Mouse (Mus musculus) stomach, embryonic 14.5 days (tissue): ENCODE data around the gene Gm13030. TPM values are rescaled to one million over a fixed set of nuclear protein-coding genes. Genes with fewer than 3 reads are reported as not detected.
"Not testable (repeated sequence)": the region's sequence is repeated elsewhere in the genome, so short reads cannot be mapped to it uniquely, and the experiment has no call there.

ENCODE experiments used
- ATAC-seq: fragments of 200-750 bp; cut with Nextera tagmentation; 2 replicates; pipeline ENCODE4 v1.8.0; 2017; ENCODE audit warnings: low read depth, moderate TSS enrichment; ENCODE audit not compliant: insufficient number of reproducible peaks, insufficient read depth, low FRiP score
- H3K27ac ChIP-seq: fragments of 300-500 bp; sonication (generic); 2 replicates; pipeline ENCODE4 v1.5.1; 2014; ENCODE audit warnings: mild to moderate bottlenecking, low read length, moderate library complexity, mixed read lengths
- H3K27me3 ChIP-seq: fragments of 300-500 bp; sonication (generic); 2 replicates; pipeline ENCODE4 v1.6.1; 2014; ENCODE audit warnings: low read length, control low read depth, mixed read lengths; ENCODE audit not compliant: control insufficient read depth, insufficient read depth
- H3K36me3 ChIP-seq: fragments of 300-500 bp; sonication (generic); 2 replicates; pipeline ENCODE4 v1.6.1; 2014; ENCODE audit warnings: mild to moderate bottlenecking, control low read depth, low read length, moderate library complexity, mixed read lengths; ENCODE audit not compliant: control insufficient read depth, insufficient read depth
- H3K4me1 ChIP-seq: fragments of 300-500 bp; sonication (generic); 2 replicates; pipeline ENCODE4 v1.6.1; 2014; ENCODE audit warnings: low read length, control low read depth, mixed read lengths; ENCODE audit not compliant: control insufficient read depth, insufficient read depth
- H3K4me2 ChIP-seq: fragments of 300-500 bp; sonication (generic); replicated peaks from 2 replicates; pipeline ENCODE4 v1.6.1; 2014; ENCODE audit warnings: low read depth, low read length, control low read depth
- H3K4me3 ChIP-seq: fragments of 300-500 bp; sonication (generic); 2 replicates; pipeline ENCODE4 v1.5.1; 2014; ENCODE audit warnings: low read depth, low read length, control low read depth
- H3K9ac ChIP-seq: fragments of 300-500 bp; sonication (generic); replicated peaks from 2 replicates; pipeline ENCODE4 v1.6.1; 2014; ENCODE audit warnings: low read depth, mild to moderate bottlenecking, control low read depth, low read length, moderate library complexity, mixed read lengths
- H3K9me3 ChIP-seq: fragments of 300-500 bp; sonication (generic); 2 replicates; pipeline ENCODE4 v1.6.1; 2016; ENCODE audit warnings: low read depth, low read length, control low read depth; ENCODE audit not compliant: control insufficient read depth
- WGBS: fragments of 180-500 bp; shearing (Covaris S2); extraction: QIAGEN DNeasy Blood & Tissue Kit; methylation state at CpG from one replicate; pipeline ENCODE4 v1.1.7; 2014; 5-methylcytosine and 5-hydroxymethylcytosine counted together
- polyA plus RNA-seq: library from polyadenylated mRNA; unstranded; fragments of >200 nt; fragmentation: Nextera tagmentation; extraction: Ambion mirVana; gene quantifications from 2 replicates; pipeline ENCODE4 v1.2.1, GENCODE M21; 2014

The Gm13030 gene
- polyA plus RNA-seq, 1 experiment from 2014 or later, result not detected

GRCm38 (mm10) chr4:138839806-138840205, 34.0 kb downstream of the Gm13030 start:
- H3K4me3 ChIP-seq, result no peak overlapping the region
- H3K4me1 ChIP-seq, result no peaks in the 10 kb centered on the region
- 82% methylated on average over 6 of the region's 6 CpGs for WGBS
- H3K36me3 ChIP-seq, result no peaks in the 10 kb centered on the region
- ATAC-seq, result no peak
- H3K9me3 ChIP-seq, result peaks cover 4% of the 10 kb centered on the region; the same call in 1 of the 2 replicates
- H3K9ac ChIP-seq, result no peak overlapping the region
- no peak overlapping the region for H3K27ac ChIP-seq
- no peak overlapping the region for H3K4me2 ChIP-seq
- no peaks in the 10 kb centered on the region for H3K27me3 ChIP-seq

GRCm38 (mm10) chr4:138827147-138827546, 46.6 kb downstream of the Gm13030 start:
- 64% methylated on average over 11 of the region's 11 CpGs for WGBS

GRCm38 (mm10) chr4:138825751-138826567, 47.8 kb downstream of the Gm13030 start:
- no peak overlapping the region for H3K9ac ChIP-seq
- H3K27me3 ChIP-seq, result no peaks in the 10 kb centered on the region
- no peaks in the 10 kb centered on the region for H3K36me3 ChIP-seq
- 11% methylated on average over 18 of the region's 18 CpGs for WGBS
- H3K4me3 ChIP-seq, result no peak overlapping the region
- peaks cover 11% of the 10 kb centered on the region; the same call in 1 of the 2 replicates for H3K4me1 ChIP-seq
- ATAC-seq, result no peak
- H3K9me3 ChIP-seq, result no peaks in the 10 kb centered on the region
- H3K27ac ChIP-seq, result peak overlapping the region; percentile 16; the same call in 1 of the 2 replicates
- H3K4me2 ChIP-seq, result no peak overlapping the region

More at GRCm38 (mm10) chr4:138827147-138827546, 46.6 kb downstream of the Gm13030 start:
- Histone ChIP-seq H3K27me3 (no peaks in the 10 kb centered on the region), H3K4me2 (no peak overlapping the region), H3K27ac (no peak overlapping the region), H3K9me3 (no peaks in the 10 kb centered on the region), H3K36me3 (no peaks in the 10 kb centered on the region), H3K9ac (no peak overlapping the region), H3K4me1 (peaks cover 11% of the 10 kb centered on the region; the same call in 1 of the 2 replicates), H3K4me3 (no peak overlapping the region)
- ATAC-seq, result no peak

GRCm38 (mm10) chr4:138824660-138825059, 49.1 kb downstream of the Gm13030 start:
- Histone ChIP-seq H3K4me2 (no peak overlapping the region), H3K36me3 (no peaks in the 10 kb centered on the region), H3K27me3 (no peaks in the 10 kb centered on the region), H3K4me3 (no peak overlapping the region), H3K9me3 (no peaks in the 10 kb centered on the region), H3K4me1 (peaks cover 8% of the 10 kb centered on the region; the same call in 1 of the 2 replicates), H3K27ac (no peak overlapping the region), H3K9ac (no peak overlapping the region)
- 89% methylated on average over 2 of the region's 2 CpGs for WGBS
- no peak for ATAC-seq

- H3K27ac ChIP-seq, H3K27me3 ChIP-seq, H3K9me3 ChIP-seq, H3K4me1 ChIP-seq, H3K36me3 ChIP-seq, H3K9ac ChIP-seq, ATAC-seq, H3K4me2 ChIP-seq, H3K4me3 ChIP-seq: not testable (repeated sequence)
- 80% methylated on average over 2 of the region's 2 CpGs for WGBS
Measured at GRCm38 (mm10) chr4:138824161-138824560, 49.6 kb downstream of the Gm13030 start.

- Histone ChIP-seq H3K9me3 (no peaks in the 10 kb centered on the region), H3K4me3 (no peak overlapping the region), H3K4me1 (peaks cover under 1% of the 10 kb centered on the region; the same call in 1 of the 2 replicates), H3K9ac (no peak overlapping the region), H3K27me3 (no peaks in the 10 kb centered on the region), H3K27ac (no peak overlapping the region), H3K36me3 (no peaks in the 10 kb centered on the region), H3K4me2 (no peak overlapping the region)
- WGBS, result 85% methylated on average over 2 of the region's 2 CpGs
- no peak for ATAC-seq
Measured at GRCm38 (mm10) chr4:138821036-138821435, 52.7 kb downstream of the Gm13030 start.

Other genes with a start within 250 kb of the Gm13030 start
- gene Vwa5b1, start 238.1 kb downstream of the Gm13030 start, polyA plus RNA-seq, result 0.04 and 0.28 TPM in 2 replicates
- gene Pla2g2c, start 149.2 kb downstream of the Gm13030 start, polyA plus RNA-seq, result 0.14 TPM in 1 of 2 replicates, not detected in the other
- gene Ubxn10, start 136.8 kb downstream of the Gm13030 start, polyA plus RNA-seq, result 0.97 and 1.3 TPM in 2 replicates
- gene Pla2g2f, start 116.3 kb downstream of the Gm13030 start, polyA plus RNA-seq, result 0.16 and 0.29 TPM in 2 replicates
- 0.13 and 0.35 TPM in 2 replicates for gene Pla2g2d, start 98.2 kb downstream of the Gm13030 start, polyA plus RNA-seq
- gene Pla2g5, start 10.5 kb downstream of the Gm13030 start, polyA plus RNA-seq, result 0.17 and 0.32 TPM in 2 replicates
- not detected in 2 replicates for gene Pla2g2e, start 4.0 kb upstream of the Gm13030 start, polyA plus RNA-seq
- gene Otud3, start 40.0 kb upstream of the Gm13030 start, polyA plus RNA-seq, result 3.0 and 3.2 TPM in 2 replicates
- gene Rnf186, start 93.1 kb upstream of the Gm13030 start, polyA plus RNA-seq, result 14.2 and 14.8 TPM in 2 replicates
- 6.6 and 6.8 TPM in 2 replicates for gene Tmco4, start 98.9 kb upstream of the Gm13030 start, polyA plus RNA-seq
- not detected in 2 replicates for gene Htr6, start 201.6 kb upstream of the Gm13030 start, polyA plus RNA-seq
- gene Nbl1, start 219.0 kb upstream of the Gm13030 start, polyA plus RNA-seq, result 42.9 and 49.7 TPM in 2 replicates